Mouse (Mus musculus): Measurements from ENCODE around the gene Babam1. TPM values are rescaled to one million over a fixed set of nuclear protein-coding genes. Genes with fewer than 3 reads are reported as not detected.

Babam1 gene
- polyA plus RNA-seq, 1 experiment: 179 TPM

- H3K27me3 ChIP-seq (ENCODE audit: control insufficient read depth, insufficient read depth, low read length): no peaks in the 10 kb centered on the region
- peak overlapping the region; percentile 32 for H3K4me3 ChIP-seq (replicated peaks; ENCODE audit: insufficient read depth, low read depth, low read length)
- 37% methylated on average over 8 of the region's 8 CpGs for WGBS
- peak in 1 of 2 experiments; percentile 39 for DNase-seq
- peak overlapping the region; percentile 57 for H3K27ac ChIP-seq (ENCODE audit: insufficient read depth, low read length)
- TF ChIP-seq POLR2A (IDR thresholded peaks at IDR 0.05; ENCODE audit: borderline replicate concordance, insufficient read depth, low read length): no peak
- no peak for TF ChIP-seq CTCF (IDR thresholded peaks at IDR 0.05; ENCODE audit: borderline replicate concordance, insufficient read depth, low read depth, low read length)
- peaks cover 20% of the 10 kb centered on the region for H3K4me1 ChIP-seq (ENCODE audit: control insufficient read depth, insufficient read depth, low read length)
These were observed 20.1 kb upstream of the Babam1 start for GRCm38 (mm10) chr8:71376423-71377030.

DNA sequence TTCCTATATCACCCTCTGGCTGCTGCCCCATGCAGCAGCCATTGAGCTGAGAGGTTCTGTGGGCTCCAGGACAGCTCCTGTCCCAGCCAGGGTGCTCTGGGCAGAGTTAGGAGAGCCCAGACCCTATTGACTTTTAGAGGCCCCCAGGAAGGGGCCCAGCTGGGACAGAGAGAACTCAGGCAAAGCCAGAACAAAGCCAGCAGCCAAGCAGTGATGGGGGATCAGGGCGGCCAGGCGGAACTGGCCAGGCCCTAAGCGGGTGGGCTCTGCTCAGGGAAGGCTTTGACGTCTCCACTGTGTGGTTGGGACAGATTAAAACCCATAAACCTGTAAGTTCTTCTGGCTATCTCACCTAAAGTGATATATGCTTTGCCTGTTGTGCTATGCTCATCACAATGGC, 17.7 kb upstream of the Babam1 start:
- H3K27me3 ChIP-seq (ENCODE audit: control insufficient read depth, insufficient read depth, low read length): no peaks in the 10 kb centered on the region
- H3K27ac ChIP-seq (ENCODE audit: insufficient read depth, low read length): no peak overlapping the region
- no peak for DNase-seq
- 52% methylated on average over 4 of the region's 4 CpGs for WGBS
- H3K4me1 ChIP-seq (ENCODE audit: control insufficient read depth, insufficient read depth, low read length): peaks cover 20% of the 10 kb centered on the region
- H3K4me3 ChIP-seq (replicated peaks; ENCODE audit: insufficient read depth, low read depth, low read length): no peak overlapping the region
- TF ChIP-seq CTCF (IDR thresholded peaks at IDR 0.05; ENCODE audit: borderline replicate concordance, insufficient read depth, low read depth, low read length) (no peak), POLR2A (IDR thresholded peaks at IDR 0.05; ENCODE audit: borderline replicate concordance, insufficient read depth, low read length) (no peak)

DNA sequence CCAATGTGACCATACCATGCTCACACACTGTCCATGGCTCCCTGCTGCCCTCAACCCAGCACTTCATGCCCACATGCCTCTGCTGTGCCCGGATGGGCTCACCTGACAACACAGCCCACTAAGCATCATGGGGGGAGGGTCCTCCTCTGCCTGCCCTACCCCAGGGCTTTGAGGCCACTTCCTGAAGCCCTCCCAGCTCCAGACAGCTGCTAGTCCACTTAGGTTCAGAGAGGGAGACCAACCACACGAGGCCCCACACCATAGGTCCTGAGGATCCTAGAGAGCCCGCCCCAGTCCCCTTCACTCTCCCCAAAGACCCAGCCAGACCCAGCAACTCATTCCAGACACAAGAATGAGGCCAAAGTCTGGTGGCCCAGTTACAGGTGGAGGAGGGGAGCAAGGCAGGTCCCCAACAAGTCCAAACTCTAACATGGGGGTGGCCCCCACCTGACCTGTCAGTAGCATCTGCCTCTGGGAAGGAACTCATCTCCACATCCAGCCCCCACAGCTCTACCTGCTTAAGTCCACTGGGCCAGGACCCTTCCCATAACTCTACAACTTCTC, 17.1 kb upstream of the Babam1 start:
- TF ChIP-seq CTCF (IDR thresholded peaks at IDR 0.05; ENCODE audit: borderline replicate concordance, insufficient read depth, low read depth, low read length) (no peak), POLR2A (IDR thresholded peaks at IDR 0.05; ENCODE audit: borderline replicate concordance, insufficient read depth, low read length) (no peak)
- DNase-seq: no peak
- peak overlapping the region; percentile 51 for H3K4me3 ChIP-seq (replicated peaks; ENCODE audit: insufficient read depth, low read depth, low read length)
- peaks cover 20% of the 10 kb centered on the region for H3K4me1 ChIP-seq (ENCODE audit: control insufficient read depth, insufficient read depth, low read length)
- WGBS: 70% methylated on average over 3 of the region's 3 CpGs
- H3K27ac ChIP-seq (ENCODE audit: insufficient read depth, low read length): no peak overlapping the region
- no peaks in the 10 kb centered on the region for H3K27me3 ChIP-seq (ENCODE audit: control insufficient read depth, insufficient read depth, low read length)

- peak in 1 of 2 experiments; percentile 52 for DNase-seq
These were observed 16.2 kb upstream of the Babam1 start for GRCm38 (mm10) chr8:71380178-71381171.

DNA sequence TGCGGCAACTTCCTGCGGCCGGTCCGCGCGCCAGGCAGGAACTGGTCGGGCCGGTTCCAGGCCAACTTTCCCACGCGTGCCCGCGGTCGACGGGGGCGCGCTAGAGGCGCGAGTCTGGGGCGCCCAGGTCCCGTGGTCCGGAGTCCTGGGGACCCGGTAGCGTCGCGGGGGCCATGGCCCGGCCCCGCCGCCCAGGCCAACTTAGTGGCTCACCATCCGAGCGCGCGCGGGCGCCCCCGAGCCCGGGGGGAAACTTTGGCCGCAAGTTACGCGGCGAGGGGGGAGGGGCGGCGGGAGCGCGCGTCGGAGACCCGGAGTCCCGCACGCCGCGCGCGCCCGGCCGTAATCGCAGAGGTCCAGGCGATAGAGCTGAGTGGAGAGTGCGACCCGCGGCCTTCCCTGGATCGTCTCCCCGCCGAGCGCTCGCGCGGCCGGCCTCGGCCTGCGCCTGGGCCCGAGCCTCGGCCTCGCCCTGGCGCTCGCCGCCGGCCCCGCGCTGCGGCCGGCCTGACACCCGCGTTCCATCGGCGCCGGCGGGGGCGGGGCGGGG, 15.2 kb upstream of the Babam1 start, which contains the start of gene Nr2f6:
Gene Nr2f6 (minus strand): TSS at position 540 of the 550 bp plus-strand sequence.
- DNase-seq: peak; percentile 67 to 72
- TF ChIP-seq POLR2A (IDR thresholded peaks at IDR 0.05; ENCODE audit: borderline replicate concordance, insufficient read depth, low read length) (no peak), CTCF (IDR thresholded peaks at IDR 0.05; ENCODE audit: borderline replicate concordance, insufficient read depth, low read depth, low read length) (no peak)
- peak within 1 kb of the TSS; percentile 59 for H3K27ac ChIP-seq (ENCODE audit: insufficient read depth, low read length)

More at GRCm38 (mm10) chr8:71380178-71381171, 16.2 kb upstream of the Babam1 start:
- TF ChIP-seq CTCF (IDR thresholded peaks at IDR 0.05; ENCODE audit: borderline replicate concordance, insufficient read depth, low read depth, low read length): no peak
- Histone ChIP-seq H3K27me3 (ENCODE audit: control insufficient read depth, insufficient read depth, low read length) (no peaks in the 10 kb centered on the region), H3K4me3 (replicated peaks; ENCODE audit: insufficient read depth, low read depth, low read length) (peak overlapping the region; percentile 51), H3K27ac (ENCODE audit: insufficient read depth, low read length) (no peak overlapping the region), H3K4me1 (ENCODE audit: control insufficient read depth, insufficient read depth, low read length) (peaks cover 16% of the 10 kb centered on the region)
- WGBS: 3% methylated on average over 72 of the region's 72 CpGs

GRCm38 (mm10) chr8:71381971-71382961, 14.4 kb upstream of the Babam1 start:
- Histone ChIP-seq H3K27ac (ENCODE audit: insufficient read depth, low read length) (peak overlapping the region; percentile 47), H3K4me3 (replicated peaks; ENCODE audit: insufficient read depth, low read depth, low read length) (peak overlapping the region; percentile 57), H3K4me1 (ENCODE audit: control insufficient read depth, insufficient read depth, low read length) (peaks cover 3% of the 10 kb centered on the region), H3K27me3 (ENCODE audit: control insufficient read depth, insufficient read depth, low read length) (no peaks in the 10 kb centered on the region)
- no peak for TF ChIP-seq CTCF (IDR thresholded peaks at IDR 0.05; ENCODE audit: borderline replicate concordance, insufficient read depth, low read depth, low read length)
- no peak for TF ChIP-seq POLR2A (IDR thresholded peaks at IDR 0.05; ENCODE audit: borderline replicate concordance, insufficient read depth, low read length)
- WGBS: 3% methylated on average over 80 of the region's 80 CpGs
- DNase-seq: peak; percentile 79 to 84

More for the DNA sequence above, 15.2 kb upstream of the Babam1 start, which contains the start of gene Nr2f6:
- no peaks in the 10 kb centered on the region for H3K27me3 ChIP-seq (ENCODE audit: control insufficient read depth, insufficient read depth, low read length)
- peaks cover 10% of the 10 kb centered on the region for H3K4me1 ChIP-seq (ENCODE audit: control insufficient read depth, insufficient read depth, low read length)
- peak within 1 kb of the TSS; percentile 57 for H3K4me3 ChIP-seq (replicated peaks; ENCODE audit: insufficient read depth, low read depth, low read length)
- WGBS: 2% methylated on average over 87 of the region's 89 CpGs

Measured in cerebellum, adult 2 months (tissue).